Mouse (Mus musculus): ENCODE data around the gene 6820408C15Rik.

The 6820408C15Rik gene

DNA sequence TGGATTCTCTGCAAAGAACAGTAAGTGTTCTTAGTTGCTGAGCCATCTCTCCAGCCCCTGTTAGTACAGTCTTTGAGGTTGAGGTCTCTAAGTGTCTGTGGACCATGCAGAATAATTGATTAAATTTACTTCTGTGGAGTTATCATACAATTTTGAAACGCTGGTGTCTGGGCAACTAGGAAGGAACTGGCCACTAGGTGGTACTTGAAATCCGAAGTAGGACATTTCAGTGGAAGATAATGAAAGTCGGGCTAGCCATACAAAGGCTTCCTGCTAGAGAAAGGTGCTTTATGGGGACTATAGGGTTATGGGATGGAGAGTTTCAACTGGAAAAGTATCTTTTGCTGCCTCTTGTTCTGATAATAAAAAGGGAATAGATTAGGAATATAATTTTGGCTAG, 57.0 kb downstream of the 6820408C15Rik start:
- DNase-seq (ENCODE audit: low read depth) = no peak

DNA sequence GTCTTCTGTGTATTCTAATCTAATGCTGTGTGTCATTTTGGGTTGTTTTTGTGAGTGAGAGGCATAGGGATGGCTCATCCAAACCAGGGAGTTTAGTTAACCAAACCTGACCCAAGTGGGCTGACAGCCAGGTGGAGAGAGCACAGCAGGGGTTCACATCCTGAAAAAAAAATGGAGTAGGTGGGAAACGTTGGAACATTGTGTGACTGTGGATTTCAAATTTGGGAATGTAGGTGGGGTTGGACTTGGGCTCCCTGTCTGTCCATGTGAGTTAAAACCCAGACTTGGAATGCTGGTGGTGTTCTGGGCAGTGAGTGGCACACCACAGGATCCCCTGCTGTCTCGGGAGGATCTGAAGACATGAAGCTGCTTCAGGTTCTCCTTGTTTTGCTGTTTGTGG, 61.4 kb downstream of the 6820408C15Rik start, which contains the start of gene Defb20:
TSS of gene Defb20 (plus strand) at position 301 of the 400 bp plus-strand sequence.
- no peak for DNase-seq (ENCODE audit: low read depth)

DNA sequence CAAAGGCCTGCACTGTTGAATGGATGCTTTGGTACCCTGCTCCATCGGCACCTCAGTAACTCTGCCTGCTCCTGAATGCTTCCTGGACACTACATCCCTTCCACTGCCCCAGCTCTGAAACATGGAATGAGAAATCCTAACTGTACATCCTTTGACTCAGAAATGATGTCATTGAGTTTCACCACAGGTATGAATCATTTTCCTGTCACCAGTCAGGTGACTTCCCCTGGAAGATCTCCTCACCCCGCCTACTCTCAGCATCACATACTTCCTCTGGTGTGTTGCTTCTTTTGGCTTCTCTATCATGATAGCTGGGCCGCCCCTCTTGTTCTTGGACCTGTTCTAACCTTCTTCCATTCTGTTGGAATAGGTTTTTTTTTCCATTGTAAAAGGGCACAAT, 65.5 kb downstream of the 6820408C15Rik start:
- no peak for DNase-seq (ENCODE audit: low read depth)

GRCm38 (mm10) chr2:152481726-152482125, 66.3 kb downstream of the 6820408C15Rik start:
- no peak for DNase-seq (ENCODE audit: low read depth)

GRCm38 (mm10) chr2:152487024-152487423, 71.6 kb downstream of the 6820408C15Rik start:
- no peak for DNase-seq (ENCODE audit: low read depth)

DNA sequence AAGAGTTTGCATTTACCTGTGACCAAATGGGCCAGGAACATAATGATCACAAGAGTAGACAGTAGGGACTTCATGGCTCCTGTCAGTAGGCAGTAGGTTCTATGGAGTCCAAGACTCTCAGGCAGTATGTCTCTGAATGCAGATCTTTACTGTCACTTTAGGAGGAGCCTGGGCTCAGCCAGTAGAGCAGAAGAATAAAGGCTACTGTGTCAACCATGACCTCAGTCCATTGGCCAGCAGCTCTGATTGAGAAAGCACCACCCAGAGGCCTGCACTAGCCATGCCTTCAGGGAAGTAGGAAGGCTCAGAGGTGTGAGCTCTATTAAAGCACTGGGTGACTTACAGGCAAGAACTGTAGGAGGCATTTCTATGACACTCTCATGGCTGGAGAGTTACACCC, 74.7 kb downstream of the 6820408C15Rik start, which contains the start of gene Defb22:
TSS of gene Defb22 (minus strand) at position 101 of the 400 bp plus-strand sequence.
- DNase-seq (ENCODE audit: low read depth) = no peak

GRCm38 (mm10) chr2:152493151-152493550, 77.8 kb downstream of the 6820408C15Rik start:
- DNase-seq (ENCODE audit: low read depth) = no peak

Measured in fibroblast of lung, adult 2 months (primary cell).